Mouse (Mus musculus): ENCODE results near the gene Asphd2. TPM values are rescaled to one million over a fixed set of nuclear protein-coding genes. Genes with fewer than 3 reads are reported as not detected.
"Not testable (repeated sequence)": the region's sequence is repeated elsewhere in the genome, so short reads cannot be mapped to it uniquely, and the experiment has no call there.

Asphd2 gene
- polyA plus RNA-seq, 1 experiment from 2014 or later = 29.5 TPM

GRCm38 (mm10) chr5:112418023-112418422, 23.4 kb upstream of the Asphd2 start:
- ATAC-seq = no peak
- WGBS = 51% methylated on average over 4 of the region's 4 CpGs

GRCm38 (mm10) chr5:112416673-112417072, 22.0 kb upstream of the Asphd2 start:
- 26% methylated on average over 5 of the region's 5 CpGs for WGBS
- H3K27ac ChIP-seq (ENCODE audit: low read depth, low read length) = peak overlapping the region; percentile 40
- H3K27me3 ChIP-seq (replicated peaks; ENCODE audit: control insufficient read depth, insufficient read depth, low read length) = no peaks in the 10 kb centered on the region
- no peaks in the 10 kb centered on the region for H3K9me3 ChIP-seq (ENCODE audit: control insufficient read depth, low read length)
- no peak overlapping the region for H3K9ac ChIP-seq (ENCODE audit: low read depth, low read length)
- no peak overlapping the region for H3K4me2 ChIP-seq (ENCODE audit: low read length)
- 0 out of 2 replicates have a peak, but pooled peaks cover 8% of the 10 kb centered on the region for H3K36me3 ChIP-seq (ENCODE audit: control insufficient read depth, insufficient read depth, low read length)
- peak; percentile 57 for ATAC-seq
- H3K4me3 ChIP-seq (ENCODE audit: low read length) = no peak overlapping the region
- peaks cover 17% of the 10 kb centered on the region for H3K4me1 ChIP-seq (ENCODE audit: control insufficient read depth, insufficient read depth, low read depth, low read length)

More at GRCm38 (mm10) chr5:112418023-112418422, 23.4 kb upstream of the Asphd2 start:
- peaks cover 9% of the 10 kb centered on the region for H3K4me1 ChIP-seq (ENCODE audit: control insufficient read depth, insufficient read depth, low read depth, low read length)
- H3K27me3 ChIP-seq (replicated peaks; ENCODE audit: control insufficient read depth, insufficient read depth, low read length) = no peaks in the 10 kb centered on the region
- H3K4me3 ChIP-seq (ENCODE audit: low read length) = no peak overlapping the region
- peak overlapping the region; percentile 41; the same call in 1 of the 2 replicates for H3K27ac ChIP-seq (ENCODE audit: low read depth, low read length)
- no peaks in the 10 kb centered on the region for H3K9me3 ChIP-seq (ENCODE audit: control insufficient read depth, low read length)
- no peak overlapping the region for H3K4me2 ChIP-seq (ENCODE audit: low read length)
- H3K36me3 ChIP-seq (ENCODE audit: control insufficient read depth, insufficient read depth, low read length) = 0 out of 2 replicates have a peak, but pooled peaks cover 8% of the 10 kb centered on the region
- H3K9ac ChIP-seq (ENCODE audit: low read depth, low read length) = no peak overlapping the region

- not testable (repeated sequence) for H3K27me3 ChIP-seq (replicated peaks; ENCODE audit: control insufficient read depth, insufficient read depth, low read length); H3K9ac ChIP-seq (ENCODE audit: low read depth, low read length); H3K4me3 ChIP-seq (ENCODE audit: low read length); ATAC-seq; H3K9me3 ChIP-seq (ENCODE audit: control insufficient read depth, low read length); H3K27ac ChIP-seq (ENCODE audit: low read depth, low read length); H3K36me3 ChIP-seq (ENCODE audit: control insufficient read depth, insufficient read depth, low read length); H3K4me2 ChIP-seq (ENCODE audit: low read length)
- peaks cover 31% of the 10 kb centered on the region for H3K4me1 ChIP-seq (ENCODE audit: control insufficient read depth, insufficient read depth, low read depth, low read length)
- WGBS = 82% methylated on average over 4 of the region's 4 CpGs
Observed at GRCm38 (mm10) chr5:112412781-112413180, 18.1 kb upstream of the Asphd2 start.

GRCm38 (mm10) chr5:112411514-112412335, 17.1 kb upstream of the Asphd2 start:
- Histone ChIP-seq H3K36me3 (ENCODE audit: control insufficient read depth, insufficient read depth, low read length) (no peaks in the 10 kb centered on the region), H3K27ac (ENCODE audit: low read depth, low read length) (peak overlapping the region; percentile 66), H3K4me1 (ENCODE audit: control insufficient read depth, insufficient read depth, low read depth, low read length) (peaks cover 28% of the 10 kb centered on the region), H3K4me3 (ENCODE audit: low read length) (no peak overlapping the region), H3K4me2 (ENCODE audit: low read length) (peak overlapping the region; percentile 25), H3K9ac (ENCODE audit: low read depth, low read length) (no peak overlapping the region; the same call in 1 of the 2 replicates), H3K27me3 (replicated peaks; ENCODE audit: control insufficient read depth, insufficient read depth, low read length) (no peaks in the 10 kb centered on the region), H3K9me3 (ENCODE audit: control insufficient read depth, low read length) (no peaks in the 10 kb centered on the region)
- ATAC-seq = peak; percentile 81
- 9% methylated on average over 19 of the region's 19 CpGs for WGBS

- Histone ChIP-seq H3K27ac (ENCODE audit: low read depth, low read length) (peak overlapping the region; percentile 66), H3K27me3 (replicated peaks; ENCODE audit: control insufficient read depth, insufficient read depth, low read length) (no peaks in the 10 kb centered on the region), H3K4me3 (ENCODE audit: low read length) (no peak overlapping the region), H3K4me1 (ENCODE audit: control insufficient read depth, insufficient read depth, low read depth, low read length) (peaks cover 22% of the 10 kb centered on the region), H3K4me2 (ENCODE audit: low read length) (peak overlapping the region; percentile 25), H3K9me3 (ENCODE audit: control insufficient read depth, low read length) (no peaks in the 10 kb centered on the region), H3K36me3 (ENCODE audit: control insufficient read depth, insufficient read depth, low read length) (no peaks in the 10 kb centered on the region), H3K9ac (ENCODE audit: low read depth, low read length) (no peak overlapping the region; the same call in 1 of the 2 replicates)
- peak; percentile 19; the same call in 1 of the 2 replicates for ATAC-seq
- 17% methylated on average over 11 of the region's 11 CpGs for WGBS
Observed at GRCm38 (mm10) chr5:112411072-112411471, 16.4 kb upstream of the Asphd2 start.

GRCm38 (mm10) chr5:112409274-112409673, 14.6 kb upstream of the Asphd2 start:
- Histone ChIP-seq H3K27me3 (replicated peaks; ENCODE audit: control insufficient read depth, insufficient read depth, low read length) (no peaks in the 10 kb centered on the region), H3K4me3 (ENCODE audit: low read length) (no peak overlapping the region), H3K4me2 (ENCODE audit: low read length) (no peak overlapping the region), H3K4me1 (ENCODE audit: control insufficient read depth, insufficient read depth, low read depth, low read length) (peaks cover 22% of the 10 kb centered on the region), H3K36me3 (ENCODE audit: control insufficient read depth, insufficient read depth, low read length) (no peaks in the 10 kb centered on the region), H3K27ac (ENCODE audit: low read depth, low read length) (no peak overlapping the region), H3K9me3 (ENCODE audit: control insufficient read depth, low read length) (no peaks in the 10 kb centered on the region), H3K9ac (ENCODE audit: low read depth, low read length) (no peak overlapping the region)
- WGBS = 41% methylated on average over 5 of the region's 5 CpGs
- ATAC-seq = no peak

- Histone ChIP-seq H3K27me3 (replicated peaks; ENCODE audit: control insufficient read depth, insufficient read depth, low read length) (no peaks in the 10 kb centered on the region), H3K4me1 (ENCODE audit: control insufficient read depth, insufficient read depth, low read depth, low read length) (peaks cover 8% of the 10 kb centered on the region), H3K36me3 (ENCODE audit: control insufficient read depth, insufficient read depth, low read length) (no peaks in the 10 kb centered on the region), H3K27ac (ENCODE audit: low read depth, low read length) (no peak overlapping the region), H3K4me2 (ENCODE audit: low read length) (no peak overlapping the region), H3K9ac (ENCODE audit: low read depth, low read length) (no peak overlapping the region), H3K9me3 (ENCODE audit: control insufficient read depth, low read length) (no peaks in the 10 kb centered on the region), H3K4me3 (ENCODE audit: low read length) (no peak overlapping the region)
- WGBS = 67% methylated on average over 3 of the region's 3 CpGs
- no peak for ATAC-seq
Observed at GRCm38 (mm10) chr5:112406017-112406416, 11.4 kb upstream of the Asphd2 start.

- 72% methylated on average over 3 of the region's 3 CpGs for WGBS
- no peak overlapping the region for H3K9ac ChIP-seq (ENCODE audit: low read depth, low read length)
- H3K4me3 ChIP-seq (ENCODE audit: low read length) = no peak overlapping the region
- H3K27ac ChIP-seq (ENCODE audit: low read depth, low read length) = no peak overlapping the region
- H3K4me1 ChIP-seq (ENCODE audit: control insufficient read depth, insufficient read depth, low read depth, low read length) = no peaks in the 10 kb centered on the region
- no peak overlapping the region for H3K4me2 ChIP-seq (ENCODE audit: low read length)
- H3K27me3 ChIP-seq (replicated peaks; ENCODE audit: control insufficient read depth, insufficient read depth, low read length) = no peaks in the 10 kb centered on the region
- no peak for ATAC-seq
- H3K36me3 ChIP-seq (ENCODE audit: control insufficient read depth, insufficient read depth, low read length) = no peaks in the 10 kb centered on the region
- H3K9me3 ChIP-seq (ENCODE audit: control insufficient read depth, low read length) = no peaks in the 10 kb centered on the region
Observed at GRCm38 (mm10) chr5:112402437-112402836, 7.8 kb upstream of the Asphd2 start.

- no peak for ATAC-seq
- Histone ChIP-seq H3K9me3 (ENCODE audit: control insufficient read depth, low read length) (no peaks in the 10 kb centered on the region), H3K36me3 (ENCODE audit: control insufficient read depth, insufficient read depth, low read length) (no peaks in the 10 kb centered on the region), H3K27me3 (replicated peaks; ENCODE audit: control insufficient read depth, insufficient read depth, low read length) (no peaks in the 10 kb centered on the region), H3K4me3 (ENCODE audit: low read length) (no peak overlapping the region), H3K27ac (ENCODE audit: low read depth, low read length) (no peak overlapping the region), H3K9ac (ENCODE audit: low read depth, low read length) (no peak overlapping the region), H3K4me2 (ENCODE audit: low read length) (no peak overlapping the region), H3K4me1 (ENCODE audit: control insufficient read depth, insufficient read depth, low read depth, low read length) (peaks cover 5% of the 10 kb centered on the region; the same call in 1 of the 2 replicates)
- 75% methylated on average over 10 of the region's 10 CpGs for WGBS
Observed at GRCm38 (mm10) chr5:112399284-112399683, 4.6 kb upstream of the Asphd2 start.
